Mouse (Mus musculus): Measurements from ENCODE around the gene Slc25a48.

- TF ChIP-seq POLR2A (IDR thresholded peaks at IDR 0.05; ENCODE audit: low read depth, low read length), result no peak
- TF ChIP-seq CTCF (IDR thresholded peaks at IDR 0.05; ENCODE audit: borderline replicate concordance, insufficient read depth, low read length), result no peak
Measured at GRCm38 (mm10) chr13:56435615-56436287, 2.4 kb upstream of the Slc25a48 start.

Measured in embryonic fibroblast, embryonic 13.5 days (primary cell).